Mouse (Mus musculus): ENCODE measurements around the gene Wnt1. TPM values are rescaled to one million over a fixed set of nuclear protein-coding genes. Genes with fewer than 3 reads are reported as not detected.

Wnt1 gene
- polyA plus RNA-seq, 1 experiment from 2014 or later = not detected

- Histone ChIP-seq H3K9me3 (no peaks in the 10 kb centered on the region), H3K4me1 (peaks cover 16% of the 10 kb centered on the region), H3K4me2 (no peak overlapping the region)
These were observed 23.7 kb upstream of the Wnt1 start for GRCm38 (mm10) chr15:98765929-98766328.

GRCm38 (mm10) chr15:98768259-98768658, 21.4 kb upstream of the Wnt1 start:
- no peak for ATAC-seq (ENCODE audit: borderline replicate concordance, extremely low read depth, low FRiP score, low TSS enrichment)
- Histone ChIP-seq H3K9ac (no peak overlapping the region), H3K27ac (no peak overlapping the region), H3K4me2 (no peak overlapping the region), H3K4me1 (peaks cover 18% of the 10 kb centered on the region), H3K4me3 (no peak overlapping the region), H3K36me3 (no peaks in the 10 kb centered on the region), H3K27me3 (peaks cover 44% of the 10 kb centered on the region), H3K9me3 (no peaks in the 10 kb centered on the region)
- WGBS = 32% methylated on average over 5 of the region's 5 CpGs

More at GRCm38 (mm10) chr15:98765929-98766328, 23.7 kb upstream of the Wnt1 start:
- Histone ChIP-seq H3K4me3 (no peak overlapping the region), H3K36me3 (0 out of 2 replicates have a peak, but pooled peaks cover 3% of the 10 kb centered on the region), H3K27me3 (peaks cover 21% of the 10 kb centered on the region; the same call in 1 of the 2 replicates), H3K9ac (no peak overlapping the region), H3K27ac (no peak overlapping the region)
- WGBS = 54% methylated on average over 4 of the region's 4 CpGs
- no peak for ATAC-seq (ENCODE audit: borderline replicate concordance, extremely low read depth, low FRiP score, low TSS enrichment)

GRCm38 (mm10) chr15:98771813-98772425, 17.7 kb upstream of the Wnt1 start:
- no peak overlapping the region for H3K27ac ChIP-seq
- H3K4me1 ChIP-seq = peaks cover 29% of the 10 kb centered on the region
- peak overlapping the region; percentile 37 for H3K4me3 ChIP-seq
- 8% methylated on average over 12 of the region's 12 CpGs for WGBS
- no peaks in the 10 kb centered on the region for H3K9me3 ChIP-seq
- peak overlapping the region; percentile 80 for H3K4me2 ChIP-seq
- no peak for ATAC-seq (ENCODE audit: borderline replicate concordance, extremely low read depth, low FRiP score, low TSS enrichment)
- peaks cover 78% of the 10 kb centered on the region for H3K27me3 ChIP-seq
- H3K9ac ChIP-seq = no peak overlapping the region; the same call in 1 of the 2 replicates
- H3K36me3 ChIP-seq = no peaks in the 10 kb centered on the region

GRCm38 (mm10) chr15:98772511-98773211, 17.0 kb upstream of the Wnt1 start:
- no peak for ATAC-seq (ENCODE audit: borderline replicate concordance, extremely low read depth, low FRiP score, low TSS enrichment)
- peak overlapping the region; percentile 80 for H3K4me2 ChIP-seq
- WGBS = 3% methylated on average over 36 of the region's 36 CpGs
- peak overlapping the region; percentile 37 for H3K4me3 ChIP-seq
- H3K4me1 ChIP-seq = peaks cover 36% of the 10 kb centered on the region
- H3K36me3 ChIP-seq = no peaks in the 10 kb centered on the region
- H3K9me3 ChIP-seq = no peaks in the 10 kb centered on the region
- peaks cover 85% of the 10 kb centered on the region for H3K27me3 ChIP-seq
- H3K27ac ChIP-seq = no peak overlapping the region
- peak overlapping the region; percentile 26 for H3K9ac ChIP-seq

GRCm38 (mm10) chr15:98774096-98774495, 15.6 kb upstream of the Wnt1 start:
- Histone ChIP-seq H3K9me3 (no peaks in the 10 kb centered on the region), H3K4me3 (no peak overlapping the region), H3K9ac (no peak overlapping the region), H3K36me3 (no peaks in the 10 kb centered on the region), H3K27ac (no peak overlapping the region), H3K27me3 (peaks cover 99% of the 10 kb centered on the region), H3K4me1 (peaks cover 45% of the 10 kb centered on the region), H3K4me2 (no peak overlapping the region)
- no peak for ATAC-seq (ENCODE audit: borderline replicate concordance, extremely low read depth, low FRiP score, low TSS enrichment)
- WGBS = 22% methylated on average over 15 of the region's 15 CpGs

GRCm38 (mm10) chr15:98775533-98775932, 14.1 kb upstream of the Wnt1 start:
- H3K9ac ChIP-seq = no peak overlapping the region
- no peaks in the 10 kb centered on the region for H3K36me3 ChIP-seq
- no peak for ATAC-seq (ENCODE audit: borderline replicate concordance, extremely low read depth, low FRiP score, low TSS enrichment)
- WGBS = 6% methylated on average over 5 of the region's 5 CpGs
- peak overlapping the region; percentile 53; the same call in 1 of the 2 replicates for H3K4me2 ChIP-seq
- H3K9me3 ChIP-seq = no peaks in the 10 kb centered on the region
- peaks cover 100% of the 10 kb centered on the region for H3K27me3 ChIP-seq
- H3K4me3 ChIP-seq = no peak overlapping the region
- H3K4me1 ChIP-seq = peaks cover 45% of the 10 kb centered on the region
- no peak overlapping the region for H3K27ac ChIP-seq

GRCm38 (mm10) chr15:98776280-98777004, 13.2 kb upstream of the Wnt1 start:
- no peak overlapping the region for H3K9ac ChIP-seq

GRCm38 (mm10) chr15:98777005-98777616, 12.5 kb upstream of the Wnt1 start:
- no peak overlapping the region for H3K9ac ChIP-seq

More at GRCm38 (mm10) chr15:98776280-98777004, 13.2 kb upstream of the Wnt1 start:
- peak; percentile 36; the same call in 1 of the 2 replicates for ATAC-seq (ENCODE audit: borderline replicate concordance, extremely low read depth, low FRiP score, low TSS enrichment)
- Histone ChIP-seq H3K4me3 (peak overlapping the region; percentile 28), H3K9me3 (no peaks in the 10 kb centered on the region), H3K27ac (no peak overlapping the region), H3K27me3 (peaks cover 100% of the 10 kb centered on the region), H3K36me3 (no peaks in the 10 kb centered on the region), H3K4me1 (peaks cover 45% of the 10 kb centered on the region), H3K4me2 (peak overlapping the region; percentile 53)
- 2% methylated on average over 52 of the region's 62 CpGs for WGBS

GRCm38 (mm10) chr15:98777762-98778161, 11.9 kb upstream of the Wnt1 start, which contains the start of gene Wnt10b:
TSS of gene Wnt10b (minus strand) at chr15:98778150.
- peak within 1 kb of the TSS; percentile 26 for H3K4me3 ChIP-seq
- H3K9ac ChIP-seq = no peak within 1 kb of the TSS; the same call in 1 of the 2 replicates
- peak within 1 kb of the TSS; percentile 46 for H3K4me2 ChIP-seq
- no peaks in the 10 kb centered on the region for H3K36me3 ChIP-seq
- H3K27me3 ChIP-seq = peaks cover 98% of the 10 kb centered on the region
- H3K27ac ChIP-seq = no peak within 1 kb of the TSS
- under 1% methylated on average over 24 of the region's 33 CpGs for WGBS
- no peaks in the 10 kb centered on the region for H3K9me3 ChIP-seq
- no peak for ATAC-seq (ENCODE audit: borderline replicate concordance, extremely low read depth, low FRiP score, low TSS enrichment)
- H3K4me1 ChIP-seq = peaks cover 35% of the 10 kb centered on the region

More at GRCm38 (mm10) chr15:98777005-98777616, 12.5 kb upstream of the Wnt1 start:
- no peaks in the 10 kb centered on the region for H3K36me3 ChIP-seq
- WGBS = 3% methylated on average over 19 of the region's 19 CpGs
- no peak for ATAC-seq (ENCODE audit: borderline replicate concordance, extremely low read depth, low FRiP score, low TSS enrichment)
- peaks cover 42% of the 10 kb centered on the region for H3K4me1 ChIP-seq
- H3K4me3 ChIP-seq = 0 out of 2 replicates have a peak overlapping the region, but pooled peaks have one; percentile 26
- H3K27me3 ChIP-seq = peaks cover 100% of the 10 kb centered on the region
- no peaks in the 10 kb centered on the region for H3K9me3 ChIP-seq
- no peak overlapping the region for H3K27ac ChIP-seq
- H3K4me2 ChIP-seq = peak overlapping the region; percentile 53; the same call in 1 of the 2 replicates

GRCm38 (mm10) chr15:98778191-98778770, 11.4 kb upstream of the Wnt1 start:
- no peak overlapping the region for H3K9ac ChIP-seq
- H3K4me1 ChIP-seq = peaks cover 32% of the 10 kb centered on the region
- H3K4me3 ChIP-seq = peak overlapping the region; percentile 26
- H3K36me3 ChIP-seq = no peaks in the 10 kb centered on the region
- 1% methylated on average over 25 of the region's 25 CpGs for WGBS
- no peak overlapping the region for H3K27ac ChIP-seq
- peaks cover 97% of the 10 kb centered on the region for H3K27me3 ChIP-seq
- peak overlapping the region; percentile 46 for H3K4me2 ChIP-seq
- no peak for ATAC-seq (ENCODE audit: borderline replicate concordance, extremely low read depth, low FRiP score, low TSS enrichment)
- no peaks in the 10 kb centered on the region for H3K9me3 ChIP-seq

- WGBS = 3% methylated on average over 10 of the region's 11 CpGs
- no peak for ATAC-seq (ENCODE audit: borderline replicate concordance, extremely low read depth, low FRiP score, low TSS enrichment)
- Histone ChIP-seq H3K9me3 (no peaks in the 10 kb centered on the region), H3K9ac (no peak overlapping the region), H3K27me3 (peaks cover 92% of the 10 kb centered on the region), H3K27ac (no peak overlapping the region), H3K36me3 (no peaks in the 10 kb centered on the region), H3K4me3 (no peak overlapping the region), H3K4me1 (peaks cover 32% of the 10 kb centered on the region), H3K4me2 (no peak overlapping the region)
These were observed 10.9 kb upstream of the Wnt1 start for GRCm38 (mm10) chr15:98778806-98779205.

All from lung, embryonic 15.5 days (tissue).